Mouse (Mus musculus): ENCODE measurements around the gene Tnfsf13b.

Gene Tnfsf13b

GRCm38 (mm10) chr8:9978475-9979230 lies 27.6 kb upstream of the Tnfsf13b start:
- no peaks in the 10 kb centered on the region for H3K9me3 ChIP-seq (ENCODE audit: low read length)
- no peaks in the 10 kb centered on the region for H3K27me3 ChIP-seq (ENCODE audit: insufficient read depth, low read length)
- H3K4me1 ChIP-seq (replicated peaks; ENCODE audit: low read depth, low read length): peaks cover 37% of the 10 kb centered on the region
- peak overlapping the region; percentile 89 for H3K4me3 ChIP-seq (replicated peaks; ENCODE audit: low read length)
- TF ChIP-seq NANOG (IDR thresholded peaks at IDR 0.05; ENCODE audit: borderline replicate concordance, low read length): no peak
- no peak for TF ChIP-seq CTCF (conservative IDR thresholded peaks at IDR 0.05; ENCODE audit: low read length)
- TF ChIP-seq POU5F1 (IDR thresholded peaks at IDR 0.05; ENCODE audit: borderline replicate concordance, low read length): no peak
- peaks cover 25% of the 10 kb centered on the region for H3K36me3 ChIP-seq (ENCODE audit: insufficient read depth, low read length)

- TF ChIP-seq POU5F1 (IDR thresholded peaks at IDR 0.05; ENCODE audit: borderline replicate concordance, low read length) (no peak), CTCF (conservative IDR thresholded peaks at IDR 0.05; ENCODE audit: low read length) (no peak), NANOG (IDR thresholded peaks at IDR 0.05; ENCODE audit: borderline replicate concordance, low read length) (no peak)
- peaks cover 30% of the 10 kb centered on the region for H3K36me3 ChIP-seq (ENCODE audit: insufficient read depth, low read length)
- H3K4me3 ChIP-seq (replicated peaks; ENCODE audit: low read length): no peak overlapping the region
- H3K9me3 ChIP-seq (ENCODE audit: low read length): no peaks in the 10 kb centered on the region
- no peaks in the 10 kb centered on the region for H3K27me3 ChIP-seq (ENCODE audit: insufficient read depth, low read length)
- peaks cover 37% of the 10 kb centered on the region for H3K4me1 ChIP-seq (replicated peaks; ENCODE audit: low read depth, low read length)
Measured at GRCm38 (mm10) chr8:9979746-9980145, 26.5 kb upstream of the Tnfsf13b start.

DNA sequence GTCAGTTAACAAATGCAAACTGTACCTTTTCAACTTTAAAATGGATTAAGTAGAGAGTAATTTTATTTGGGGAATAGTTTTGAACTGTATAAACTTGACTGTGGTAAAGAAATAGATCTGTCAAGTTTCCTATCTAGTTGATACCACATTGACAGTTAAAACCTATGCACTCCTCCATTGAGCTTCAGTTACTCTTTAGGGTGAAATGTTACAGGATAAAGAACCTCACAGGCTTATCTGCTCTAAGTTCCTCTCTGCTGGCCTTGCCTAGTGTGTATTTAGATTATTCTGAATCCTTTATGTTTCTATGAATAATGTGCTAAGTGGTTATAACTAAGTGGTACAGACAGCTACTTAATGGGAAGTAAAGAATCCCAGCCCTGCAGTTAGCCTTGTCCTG lies 26.1 kb upstream of the Tnfsf13b start:
- H3K36me3 ChIP-seq (ENCODE audit: insufficient read depth, low read length): peaks cover 30% of the 10 kb centered on the region
- no peak overlapping the region for H3K4me3 ChIP-seq (replicated peaks; ENCODE audit: low read length)
- no peak for TF ChIP-seq CTCF (conservative IDR thresholded peaks at IDR 0.05; ENCODE audit: low read length)
- no peak for TF ChIP-seq POU5F1 (IDR thresholded peaks at IDR 0.05; ENCODE audit: borderline replicate concordance, low read length)
- TF ChIP-seq NANOG (IDR thresholded peaks at IDR 0.05; ENCODE audit: borderline replicate concordance, low read length): no peak
- H3K4me1 ChIP-seq (replicated peaks; ENCODE audit: low read depth, low read length): peaks cover 34% of the 10 kb centered on the region
- H3K27me3 ChIP-seq (ENCODE audit: insufficient read depth, low read length): no peaks in the 10 kb centered on the region
- no peaks in the 10 kb centered on the region for H3K9me3 ChIP-seq (ENCODE audit: low read length)

- Histone ChIP-seq H3K36me3 (ENCODE audit: insufficient read depth, low read length) (no peaks in the 10 kb centered on the region), H3K4me1 (replicated peaks; ENCODE audit: low read depth, low read length) (peaks cover 11% of the 10 kb centered on the region; the same call in 1 of the 2 replicates), H3K9me3 (ENCODE audit: low read length) (no peaks in the 10 kb centered on the region), H3K27me3 (ENCODE audit: insufficient read depth, low read length) (peaks cover 15% of the 10 kb centered on the region), H3K4me3 (replicated peaks; ENCODE audit: low read length) (no peak overlapping the region)
- TF ChIP-seq NANOG (IDR thresholded peaks at IDR 0.05; ENCODE audit: borderline replicate concordance, low read length) (no peak), CTCF (conservative IDR thresholded peaks at IDR 0.05; ENCODE audit: low read length) (no peak), POU5F1 (IDR thresholded peaks at IDR 0.05; ENCODE audit: borderline replicate concordance, low read length) (no peak)
Measured at GRCm38 (mm10) chr8:10004115-10004514, 2.2 kb upstream of the Tnfsf13b start.

- Histone ChIP-seq H3K9me3 (ENCODE audit: low read length) (no peaks in the 10 kb centered on the region), H3K4me3 (replicated peaks; ENCODE audit: low read length) (peak overlapping the region; percentile 79), H3K27me3 (ENCODE audit: insufficient read depth, low read length) (peaks cover 15% of the 10 kb centered on the region), H3K36me3 (ENCODE audit: insufficient read depth, low read length) (no peaks in the 10 kb centered on the region), H3K4me1 (replicated peaks; ENCODE audit: low read depth, low read length) (peaks cover 11% of the 10 kb centered on the region; the same call in 1 of the 2 replicates)
- TF ChIP-seq NANOG (IDR thresholded peaks at IDR 0.05; ENCODE audit: borderline replicate concordance, low read length) (no peak), POU5F1 (IDR thresholded peaks at IDR 0.05; ENCODE audit: borderline replicate concordance, low read length) (no peak), CTCF (conservative IDR thresholded peaks at IDR 0.05; ENCODE audit: low read length) (no peak)
Measured at GRCm38 (mm10) chr8:10006986-10007659, 856 bp downstream of the Tnfsf13b start.

- TF ChIP-seq CTCF (conservative IDR thresholded peaks at IDR 0.05; ENCODE audit: low read length) (no peak), POU5F1 (IDR thresholded peaks at IDR 0.05; ENCODE audit: borderline replicate concordance, low read length) (no peak), NANOG (IDR thresholded peaks at IDR 0.05; ENCODE audit: borderline replicate concordance, low read length) (no peak)
- H3K36me3 ChIP-seq (ENCODE audit: insufficient read depth, low read length): no peaks in the 10 kb centered on the region
- H3K9me3 ChIP-seq (ENCODE audit: low read length): no peaks in the 10 kb centered on the region
- H3K4me1 ChIP-seq (replicated peaks; ENCODE audit: low read depth, low read length): peaks cover 11% of the 10 kb centered on the region; the same call in 1 of the 2 replicates
- H3K27me3 ChIP-seq (ENCODE audit: insufficient read depth, low read length): peaks cover 15% of the 10 kb centered on the region
- peak overlapping the region; percentile 79 for H3K4me3 ChIP-seq (replicated peaks; ENCODE audit: low read length)
Measured at GRCm38 (mm10) chr8:10007660-10008028, 1.4 kb downstream of the Tnfsf13b start.

DNA sequence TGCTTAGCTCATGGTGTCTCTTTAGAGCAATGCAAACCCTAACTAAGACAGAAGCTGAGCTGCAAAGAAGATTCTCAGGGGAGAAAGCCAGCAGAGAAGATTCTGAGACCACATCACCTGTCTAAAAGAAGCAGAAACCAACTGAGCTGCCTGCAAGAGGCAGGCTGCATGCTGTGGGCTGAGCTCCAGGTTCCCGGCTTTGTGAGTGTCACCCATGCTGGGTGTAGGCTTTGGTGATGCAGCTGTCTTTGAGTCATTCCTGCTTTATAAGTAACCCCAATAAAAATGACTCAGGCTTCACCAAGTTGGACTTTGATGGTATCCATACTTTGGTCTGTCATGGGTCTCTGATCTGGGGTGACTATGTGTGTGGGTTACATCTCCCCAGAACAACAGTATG lies 10.0 kb downstream of the Tnfsf13b start:
- no peaks in the 10 kb centered on the region for H3K4me1 ChIP-seq (replicated peaks; ENCODE audit: low read depth, low read length)
- no peaks in the 10 kb centered on the region for H3K9me3 ChIP-seq (ENCODE audit: low read length)
- H3K36me3 ChIP-seq (ENCODE audit: insufficient read depth, low read length): no peaks in the 10 kb centered on the region
- H3K4me3 ChIP-seq (replicated peaks; ENCODE audit: low read length): no peak overlapping the region
- H3K27me3 ChIP-seq (ENCODE audit: insufficient read depth, low read length): no peaks in the 10 kb centered on the region
- no peak for TF ChIP-seq POU5F1 (IDR thresholded peaks at IDR 0.05; ENCODE audit: borderline replicate concordance, low read length)
- TF ChIP-seq NANOG (IDR thresholded peaks at IDR 0.05; ENCODE audit: borderline replicate concordance, low read length): no peak
- no peak for TF ChIP-seq CTCF (conservative IDR thresholded peaks at IDR 0.05; ENCODE audit: low read length)

GRCm38 (mm10) chr8:10017231-10017630 lies 11.0 kb downstream of the Tnfsf13b start:
- Histone ChIP-seq H3K36me3 (ENCODE audit: insufficient read depth, low read length) (no peaks in the 10 kb centered on the region), H3K4me3 (replicated peaks; ENCODE audit: low read length) (no peak overlapping the region), H3K4me1 (replicated peaks; ENCODE audit: low read depth, low read length) (no peaks in the 10 kb centered on the region), H3K9me3 (ENCODE audit: low read length) (no peaks in the 10 kb centered on the region), H3K27me3 (ENCODE audit: insufficient read depth, low read length) (no peaks in the 10 kb centered on the region)
- TF ChIP-seq CTCF (conservative IDR thresholded peaks at IDR 0.05; ENCODE audit: low read length) (no peak), POU5F1 (IDR thresholded peaks at IDR 0.05; ENCODE audit: borderline replicate concordance, low read length) (no peak), NANOG (IDR thresholded peaks at IDR 0.05; ENCODE audit: borderline replicate concordance, low read length) (no peak)

All from E14TG2a.4 (cell line).